Mouse (Mus musculus): Measurements from ENCODE around the gene Sept6. TPM values are rescaled to one million over a fixed set of nuclear protein-coding genes. Genes with fewer than 3 reads are reported as not detected.
"Not testable (repeated sequence)": the region's sequence is repeated elsewhere in the genome, so short reads cannot be mapped to it uniquely, and the experiment has no call there.

Gene Sept6
- polyA plus RNA-seq, 1 experiment: 45.0 TPM

- H3K4me3 ChIP-seq (ENCODE audit: extremely low read depth, insufficient read depth, insufficient read length): no peak overlapping the region
- H3K27me3 ChIP-seq (ENCODE audit: control insufficient read depth, insufficient read depth, low read length): no peaks in the 10 kb centered on the region
- TF ChIP-seq CTCF (IDR thresholded peaks at IDR 0.05; ENCODE audit: extremely low read depth, insufficient read depth, insufficient read length, insufficient replicate concordance) (no peak), POLR2A (IDR thresholded peaks at IDR 0.05; ENCODE audit: low read depth, low read length) (no peak)
- H3K4me1 ChIP-seq (ENCODE audit: control insufficient read depth, insufficient read depth, insufficient read length): no peaks in the 10 kb centered on the region; the same call in 1 of the 2 replicates
- WGBS: 38% methylated on average over 5 of the region's 5 CpGs
- H3K36me3 ChIP-seq (ENCODE audit: control insufficient read depth, insufficient read depth, low read length): no peaks in the 10 kb centered on the region
- no peak overlapping the region for H3K27ac ChIP-seq (ENCODE audit: insufficient read depth, low read length)
- DNase-seq (ENCODE audit: low read depth in 1 of 2, low spot score in 2 of 2): no peak
Measured at GRCm38 (mm10) chrX:36906539-36906938, 85.1 kb downstream of the Sept6 start.

- DNase-seq (ENCODE audit: low read depth in 1 of 2, low spot score in 2 of 2): peak; percentile 87 to 91
- H3K4me1 ChIP-seq (ENCODE audit: control insufficient read depth, insufficient read depth, insufficient read length): no peaks in the 10 kb centered on the region; the same call in 1 of the 2 replicates
- TF ChIP-seq CTCF (IDR thresholded peaks at IDR 0.05; ENCODE audit: extremely low read depth, insufficient read depth, insufficient read length, insufficient replicate concordance) (no peak), POLR2A (IDR thresholded peaks at IDR 0.05; ENCODE audit: low read depth, low read length) (peak; percentile 88)
- H3K4me3 ChIP-seq (ENCODE audit: extremely low read depth, insufficient read depth, insufficient read length): peak overlapping the region; percentile 71
- WGBS: 32% methylated on average over 31 of the region's 32 CpGs
- H3K27me3 ChIP-seq (ENCODE audit: control insufficient read depth, insufficient read depth, low read length): no peaks in the 10 kb centered on the region
- H3K27ac ChIP-seq (ENCODE audit: insufficient read depth, low read length): peak overlapping the region; percentile 77
- H3K36me3 ChIP-seq (ENCODE audit: control insufficient read depth, insufficient read depth, low read length): no peaks in the 10 kb centered on the region
Measured at GRCm38 (mm10) chrX:36903115-36903768, 88.4 kb downstream of the Sept6 start.

- TF ChIP-seq CTCF (IDR thresholded peaks at IDR 0.05; ENCODE audit: extremely low read depth, insufficient read depth, insufficient read length, insufficient replicate concordance): no peak
- no peak for TF ChIP-seq POLR2A (IDR thresholded peaks at IDR 0.05; ENCODE audit: low read depth, low read length)
- Histone ChIP-seq H3K36me3 (ENCODE audit: control insufficient read depth, insufficient read depth, low read length) (no peaks in the 10 kb centered on the region), H3K27me3 (ENCODE audit: control insufficient read depth, insufficient read depth, low read length) (no peaks in the 10 kb centered on the region), H3K4me1 (ENCODE audit: control insufficient read depth, insufficient read depth, insufficient read length) (no peaks in the 10 kb centered on the region; the same call in 1 of the 2 replicates), H3K27ac (ENCODE audit: insufficient read depth, low read length) (peak within 1 kb of the TSS; percentile 77), H3K4me3 (ENCODE audit: extremely low read depth, insufficient read depth, insufficient read length) (peak within 1 kb of the TSS; percentile 71)
- peak in 1 of 2 experiments; percentile 23 for DNase-seq (ENCODE audit: low read depth in 1 of 2, low spot score in 2 of 2)
- 35% methylated on average over 39 of the region's 47 CpGs for WGBS
Measured at GRCm38 (mm10) chrX:36902321-36903114, 89.1 kb downstream of the Sept6 start, which contains the start of gene Nkrf. Nkrf (minus strand) TSS chrX:36902899.

GRCm38 (mm10) chrX:36901655-36902054 is 89.9 kb downstream of the Sept6 start:
- Histone ChIP-seq H3K4me3 (ENCODE audit: extremely low read depth, insufficient read depth, insufficient read length) (no peak overlapping the region), H3K4me1 (ENCODE audit: control insufficient read depth, insufficient read depth, insufficient read length) (no peaks in the 10 kb centered on the region), H3K36me3 (ENCODE audit: control insufficient read depth, insufficient read depth, low read length) (no peaks in the 10 kb centered on the region), H3K27ac (ENCODE audit: insufficient read depth, low read length) (no peak overlapping the region), H3K27me3 (ENCODE audit: control insufficient read depth, insufficient read depth, low read length) (no peaks in the 10 kb centered on the region)
- 52% methylated on average over 3 of the region's 3 CpGs for WGBS
- no peak for DNase-seq (ENCODE audit: low read depth in 1 of 2, low spot score in 2 of 2)
- no peak for TF ChIP-seq CTCF (IDR thresholded peaks at IDR 0.05; ENCODE audit: extremely low read depth, insufficient read depth, insufficient read length, insufficient replicate concordance)
- TF ChIP-seq POLR2A (IDR thresholded peaks at IDR 0.05; ENCODE audit: low read depth, low read length): no peak

GRCm38 (mm10) chrX:36898931-36899330 is 92.7 kb downstream of the Sept6 start:
- H3K36me3 ChIP-seq (ENCODE audit: control insufficient read depth, insufficient read depth, low read length); H3K4me3 ChIP-seq (ENCODE audit: extremely low read depth, insufficient read depth, insufficient read length); H3K27me3 ChIP-seq (ENCODE audit: control insufficient read depth, insufficient read depth, low read length); H3K4me1 ChIP-seq (ENCODE audit: control insufficient read depth, insufficient read depth, insufficient read length); H3K27ac ChIP-seq (ENCODE audit: insufficient read depth, low read length); DNase-seq (ENCODE audit: low read depth in 1 of 2, low spot score in 2 of 2): not testable (repeated sequence)
- WGBS: 34% methylated on average over 1 of the region's 1 CpGs
- TF ChIP-seq CTCF (IDR thresholded peaks at IDR 0.05; ENCODE audit: extremely low read depth, insufficient read depth, insufficient read length, insufficient replicate concordance): peak; percentile 15; the same call in 1 of the 2 replicates

- no peak overlapping the region for H3K4me3 ChIP-seq (ENCODE audit: extremely low read depth, insufficient read depth, insufficient read length)
- WGBS: 90% methylated on average over 1 of the region's 1 CpGs
- no peak for DNase-seq (ENCODE audit: low read depth in 1 of 2, low spot score in 2 of 2)
- peaks cover 3% of the 10 kb centered on the region for H3K36me3 ChIP-seq (ENCODE audit: control insufficient read depth, insufficient read depth, low read length)
- TF ChIP-seq POLR2A (IDR thresholded peaks at IDR 0.05; ENCODE audit: low read depth, low read length) (no peak), CTCF (IDR thresholded peaks at IDR 0.05; ENCODE audit: extremely low read depth, insufficient read depth, insufficient read length, insufficient replicate concordance) (no peak)
- H3K4me1 ChIP-seq (ENCODE audit: control insufficient read depth, insufficient read depth, insufficient read length): no peaks in the 10 kb centered on the region
- H3K27ac ChIP-seq (ENCODE audit: insufficient read depth, low read length): no peak overlapping the region
- H3K27me3 ChIP-seq (ENCODE audit: control insufficient read depth, insufficient read depth, low read length): no peaks in the 10 kb centered on the region
Measured at GRCm38 (mm10) chrX:36884719-36885118, 106.9 kb downstream of the Sept6 start.

Measured in spleen, adult 2 months (tissue).